Mouse (Mus musculus): ENCODE measurements around the gene Bmpr2.

DNA sequence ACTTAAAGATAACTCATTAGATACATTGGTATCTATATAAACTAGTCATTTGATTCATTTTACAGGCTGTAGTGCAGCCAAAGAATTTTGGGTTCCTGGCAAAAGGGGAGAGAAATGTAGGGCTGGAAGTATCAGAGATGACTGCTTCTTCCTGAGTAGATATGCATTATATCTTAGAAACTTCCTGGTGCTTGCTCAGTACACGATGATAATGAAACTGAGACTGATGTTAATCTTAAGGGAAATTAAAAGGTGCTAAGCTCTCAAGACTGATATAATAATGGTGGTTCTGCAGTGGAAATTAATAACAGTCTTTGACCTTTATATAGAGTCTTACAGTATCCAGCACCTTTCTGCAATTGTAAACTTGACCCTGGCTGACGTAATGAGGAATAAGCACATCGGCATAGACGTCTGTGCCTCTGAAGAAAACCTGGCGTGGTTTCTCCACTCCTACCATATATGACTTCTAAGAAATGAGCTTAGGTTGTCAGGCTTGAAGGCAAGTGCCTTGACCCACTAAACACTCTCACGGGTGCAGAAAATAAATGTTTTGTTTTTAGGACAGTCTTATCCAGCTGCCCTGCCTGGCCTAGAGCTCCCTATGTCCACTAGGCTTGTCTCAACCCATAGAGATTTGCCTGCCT is 24.3 kb upstream of the Bmpr2 start:
- TF ChIP-seq CTCF (IDR thresholded peaks at IDR 0.05) = no peak
- TF ChIP-seq EP300 (IDR thresholded peaks at IDR 0.05; ENCODE audit: insufficient read depth, low read depth, low read length) = no peak
- TF ChIP-seq POLR2A (IDR thresholded peaks at IDR 0.05; ENCODE audit: insufficient read depth, low read depth, low read length) = no peak

All from heart, adult 2 months (tissue).